Mouse (Mus musculus) bone marrow macrophage, adult 2 months (primary cell): ENCODE data around the gene Prdm11.

Experiments used
- CTCF ChIP-seq: IDR thresholded peaks from 2 replicates; pipeline ENCODE4 v1.5.1; 2012; ENCODE audit warnings: low read depth, mild to moderate bottlenecking, low read length, moderate library complexity
- POLR2A ChIP-seq: IDR thresholded peaks from 2 replicates; pipeline ENCODE4 v1.6.1; 2012; ENCODE audit warnings: mild to moderate bottlenecking, low read depth, low read length, borderline replicate concordance

GRCm38 (mm10) chr2:93076578-93076955, 30.6 kb upstream of the Prdm11 start:
- TF ChIP-seq POLR2A (no peak), CTCF (no peak)
